Mouse (Mus musculus) forebrain, embryonic 14.5 days (tissue): Measurements from ENCODE around the gene Tln1. TPM values are rescaled to one million over a fixed set of nuclear protein-coding genes. Genes with fewer than 3 reads are reported as not detected.
A peak's percentile ranks its signal among the peaks of the same experiment; 100 is the strongest.

ENCODE experiments used
- ATAC-seq: fragments of 200-750 bp; cut with Nextera tagmentation; 2 replicates; pipeline ENCODE4 v1.8.0; 2017; ENCODE audit warnings: mild to moderate bottlenecking, moderate library complexity
- DNase-seq: peaks from one replicate; pipeline ENCODE4 v3.0.0-alpha.2; 2015; ENCODE audit warnings: low spot score
- H3K27ac ChIP-seq: fragments of 300-500 bp; sonication (generic); 2 replicates; pipeline ENCODE4 v1.5.1; 2014; ENCODE audit warnings: low read depth, mild to moderate bottlenecking, control low read depth, low read length, moderate library complexity
- H3K27me3 ChIP-seq: fragments of 300-500 bp; sonication (generic); replicated peaks from 2 replicates; pipeline ENCODE4 v1.6.1; 2014; ENCODE audit warnings: low read length, control low read depth, mixed read lengths; ENCODE audit not compliant: control insufficient read depth, insufficient read depth
- H3K36me3 ChIP-seq: fragments of 300-500 bp; sonication (generic); 2 replicates; pipeline ENCODE4 v1.6.1; 2014; ENCODE audit warnings: low read length, control low read depth; ENCODE audit not compliant: control insufficient read depth, insufficient read depth
- H3K4me1 ChIP-seq: fragments of 300-500 bp; sonication (generic); 2 replicates; pipeline ENCODE4 v1.6.1; 2014; ENCODE audit warnings: antibody characterized with exemption, low read length, control low read depth; ENCODE audit not compliant: control insufficient read depth, insufficient read depth
- H3K4me2 ChIP-seq: fragments of 300-500 bp; sonication (generic); 2 replicates; pipeline ENCODE4 v1.6.1; 2014; ENCODE audit warnings: mild to moderate bottlenecking, control low read depth, low read length
- H3K4me3 ChIP-seq: fragments of 300-500 bp; sonication (generic); 2 replicates; pipeline ENCODE4 v1.5.1; 2014; ENCODE audit warnings: low read depth, low read length, control low read depth
- H3K9ac ChIP-seq: fragments of 300-500 bp; sonication (generic); 2 replicates; pipeline ENCODE4 v1.6.1; 2014; ENCODE audit warnings: mild to moderate bottlenecking, low read length, control low read depth, moderate library complexity
- H3K9me3 ChIP-seq: fragments of 300-500 bp; sonication (generic); replicated peaks from 2 replicates; pipeline ENCODE4 v1.6.1; 2016; ENCODE audit warnings: low read length, control low read depth, mixed read lengths; ENCODE audit not compliant: control insufficient read depth
- WGBS: fragments of 180-500 bp; shearing (Covaris S2); extraction: QIAGEN DNeasy Blood & Tissue Kit; methylation state at CpG from one replicate; pipeline ENCODE4 v1.1.7; 2014; 5-methylcytosine and 5-hydroxymethylcytosine counted together
- polyA plus RNA-seq: library from polyadenylated mRNA; unstranded; fragments of >200 nt; fragmentation: Nextera tagmentation; extraction: Ambion mirVana; gene quantifications from 2 replicates; pipeline ENCODE4 v1.2.1, GENCODE M21; 2014

The Tln1 gene
- polyA plus RNA-seq, 1 experiment from 2014 or later: 50.4 TPM

DNA sequence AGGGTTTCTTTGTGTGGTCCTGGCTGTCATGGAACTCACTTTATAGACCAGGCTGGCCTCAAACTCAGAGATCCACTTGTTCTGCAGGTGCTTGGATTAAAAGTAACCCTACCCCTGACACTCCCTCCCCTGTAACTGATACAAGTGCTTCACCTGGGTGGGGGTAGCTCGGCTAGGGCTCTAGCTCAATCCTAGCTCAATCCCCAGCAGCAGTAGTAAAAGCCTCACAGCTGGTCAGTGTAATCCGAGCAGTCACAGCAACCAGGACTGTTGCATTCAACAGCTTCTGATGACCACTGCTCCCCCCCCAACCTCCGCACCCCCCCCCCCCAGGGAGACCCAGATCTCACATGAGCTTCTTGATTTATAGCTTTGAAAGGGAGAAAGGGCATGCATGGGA lies 20.4 kb downstream of the Tln1 start:
- no peak for ATAC-seq
- no peak overlapping the region for H3K4me2 ChIP-seq
- no peaks in the 10 kb centered on the region for H3K27me3 ChIP-seq
- H3K9me3 ChIP-seq: no peaks in the 10 kb centered on the region
- no peak overlapping the region for H3K9ac ChIP-seq
- H3K4me1 ChIP-seq: no peaks in the 10 kb centered on the region
- no peak for DNase-seq
- H3K36me3 ChIP-seq: peaks cover 98% of the 10 kb centered on the region
- H3K27ac ChIP-seq: no peak overlapping the region
- no peak overlapping the region for H3K4me3 ChIP-seq
- WGBS: 67% methylated on average over 3 of the region's 3 CpGs

DNA sequence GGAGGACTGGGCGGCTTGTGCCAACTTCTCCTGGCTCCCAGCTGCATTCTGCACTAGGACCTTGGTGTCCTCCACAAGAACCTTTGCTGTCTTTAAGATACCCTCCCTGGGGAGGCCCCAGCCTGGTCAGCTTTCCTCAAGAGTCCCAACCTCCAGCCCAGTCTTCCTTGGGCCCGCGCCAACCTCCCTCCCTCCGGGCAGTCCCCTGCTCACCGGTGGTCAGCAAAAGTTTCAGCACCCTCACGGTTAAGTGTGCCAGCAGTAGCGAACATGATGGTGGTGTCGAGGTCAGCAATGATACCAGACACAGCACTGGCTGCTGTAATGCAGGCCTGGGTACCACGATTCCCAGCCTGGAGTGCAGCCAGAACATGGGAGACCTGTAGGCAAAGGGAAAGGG lies 26.5 kb downstream of the Tln1 start:
- WGBS: 95% methylated on average over 9 of the region's 9 CpGs
- peaks cover 98% of the 10 kb centered on the region for H3K36me3 ChIP-seq

DNA sequence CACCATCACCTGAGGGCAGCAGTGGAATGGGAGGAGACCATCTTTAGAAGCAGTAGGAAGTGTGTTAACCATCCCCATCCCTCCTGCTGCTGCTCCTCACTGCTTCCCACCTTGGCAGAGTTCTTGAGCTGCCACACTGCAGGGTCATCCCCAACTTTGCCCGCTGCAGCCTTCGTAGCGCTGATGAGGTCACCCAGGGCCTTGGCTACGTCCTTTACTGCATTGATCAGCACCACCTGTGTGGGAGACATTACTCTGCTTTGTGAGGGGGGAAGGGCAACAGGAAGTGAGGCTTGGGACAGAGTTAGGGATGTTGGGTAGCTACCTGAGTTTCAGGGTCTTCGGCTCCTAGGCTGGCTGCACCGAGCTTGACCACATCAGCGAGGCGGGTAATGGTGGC lies 26.9 kb downstream of the Tln1 start:
- Histone ChIP-seq H3K27me3 (no peaks in the 10 kb centered on the region), H3K36me3 (peaks cover 97% of the 10 kb centered on the region), H3K27ac (no peak overlapping the region), H3K9ac (no peak overlapping the region), H3K4me3 (no peak overlapping the region), H3K4me1 (no peaks in the 10 kb centered on the region), H3K4me2 (no peak overlapping the region), H3K9me3 (no peaks in the 10 kb centered on the region)
- DNase-seq (no peak), ATAC-seq (no peak)
- 98% methylated on average over 8 of the region's 8 CpGs for WGBS

More for the DNA sequence above, 26.5 kb downstream of the Tln1 start:
- no peak overlapping the region for H3K9ac ChIP-seq
- no peaks in the 10 kb centered on the region for H3K9me3 ChIP-seq
- ATAC-seq (no peak), DNase-seq (no peak)
- H3K4me1 ChIP-seq: no peaks in the 10 kb centered on the region
- no peak overlapping the region for H3K27ac ChIP-seq
- no peaks in the 10 kb centered on the region for H3K27me3 ChIP-seq
- H3K4me2 ChIP-seq: no peak overlapping the region
- no peak overlapping the region for H3K4me3 ChIP-seq

DNA sequence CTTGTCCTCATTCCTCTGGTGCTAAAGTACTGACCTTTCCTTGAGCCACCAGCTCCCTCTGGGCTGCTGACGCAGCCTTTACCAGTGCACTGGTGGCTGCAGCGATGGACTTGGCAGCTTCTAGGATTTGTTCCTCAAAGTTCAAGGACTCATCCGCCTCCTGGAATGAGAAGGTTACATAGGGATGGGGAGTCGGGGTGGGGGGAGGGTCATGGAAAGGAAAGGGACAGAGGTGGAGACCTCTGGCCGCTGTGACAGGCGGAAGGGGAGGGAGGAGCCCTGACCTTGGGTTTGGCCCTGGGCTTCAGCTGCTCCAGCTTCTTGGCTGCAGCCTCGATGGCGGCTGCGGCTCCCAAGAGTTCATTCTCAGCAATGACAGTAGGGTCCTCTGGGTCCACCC lies 29.2 kb downstream of the Tln1 start:
- ATAC-seq (no peak), DNase-seq (no peak)
- Histone ChIP-seq H3K9ac (no peak overlapping the region), H3K36me3 (peaks cover 73% of the 10 kb centered on the region), H3K4me2 (no peak overlapping the region), H3K4me1 (no peaks in the 10 kb centered on the region), H3K27me3 (no peaks in the 10 kb centered on the region), H3K4me3 (no peak overlapping the region), H3K9me3 (no peaks in the 10 kb centered on the region), H3K27ac (no peak overlapping the region)
- WGBS: 88% methylated on average over 9 of the region's 9 CpGs

DNA sequence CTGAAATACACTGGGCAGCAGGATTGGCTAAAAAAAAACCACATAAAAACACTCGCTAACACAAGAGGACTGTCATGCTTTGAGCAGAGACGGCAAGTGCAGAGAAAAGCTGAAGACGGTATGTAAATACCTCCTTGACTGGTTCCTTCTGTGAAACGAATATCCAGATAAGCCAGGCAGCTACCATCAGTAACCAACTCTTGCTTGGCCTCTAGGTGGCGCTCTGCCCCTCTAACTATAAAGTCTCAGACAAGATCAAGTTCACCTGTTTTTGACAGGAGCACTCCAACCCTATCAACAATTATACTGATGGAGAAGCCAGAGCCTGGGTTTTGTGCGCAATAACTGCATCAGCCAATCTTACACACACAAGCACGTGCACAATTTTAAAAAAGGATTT lies 31.9 kb downstream of the Tln1 start:
- 24% methylated on average over 7 of the region's 7 CpGs for WGBS
- Histone ChIP-seq H3K4me2 (no peak overlapping the region), H3K27ac (no peak overlapping the region), H3K36me3 (peaks cover 46% of the 10 kb centered on the region), H3K4me3 (no peak overlapping the region), H3K9ac (no peak overlapping the region), H3K9me3 (no peaks in the 10 kb centered on the region), H3K27me3 (peaks cover 3% of the 10 kb centered on the region; the same call in 1 of the 2 replicates), H3K4me1 (no peaks in the 10 kb centered on the region)
- ATAC-seq (no peak), DNase-seq (peak; percentile 73)

DNA sequence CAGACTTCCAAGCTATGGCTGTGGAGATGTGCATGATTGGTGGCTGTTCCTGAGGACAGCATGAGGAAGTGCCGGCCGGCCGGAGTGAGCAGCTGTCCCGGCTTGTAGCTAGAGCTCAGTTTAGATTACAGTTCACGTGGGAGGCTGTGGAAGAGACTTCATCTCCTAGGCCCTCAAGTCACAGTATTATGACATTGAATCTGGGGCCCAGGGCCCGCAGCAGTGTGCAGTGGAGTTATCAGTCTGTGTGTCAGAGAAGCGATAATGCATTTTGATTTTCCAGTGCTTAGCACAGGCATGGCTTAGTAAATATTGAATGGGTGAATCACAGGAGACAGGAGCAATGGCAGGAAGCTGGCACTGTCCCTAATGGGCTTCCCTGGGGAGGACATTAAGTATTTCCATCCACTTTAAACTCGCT lies 32.4 kb downstream of the Tln1 start:
- DNase-seq (no peak), ATAC-seq (no peak)
- Histone ChIP-seq H3K36me3 (peaks cover 41% of the 10 kb centered on the region), H3K4me3 (no peak overlapping the region), H3K27me3 (peaks cover 8% of the 10 kb centered on the region), H3K27ac (no peak overlapping the region), H3K4me1 (no peaks in the 10 kb centered on the region), H3K9me3 (no peaks in the 10 kb centered on the region), H3K9ac (no peak overlapping the region), H3K4me2 (no peak overlapping the region)
- 78% methylated on average over 8 of the region's 8 CpGs for WGBS

DNA sequence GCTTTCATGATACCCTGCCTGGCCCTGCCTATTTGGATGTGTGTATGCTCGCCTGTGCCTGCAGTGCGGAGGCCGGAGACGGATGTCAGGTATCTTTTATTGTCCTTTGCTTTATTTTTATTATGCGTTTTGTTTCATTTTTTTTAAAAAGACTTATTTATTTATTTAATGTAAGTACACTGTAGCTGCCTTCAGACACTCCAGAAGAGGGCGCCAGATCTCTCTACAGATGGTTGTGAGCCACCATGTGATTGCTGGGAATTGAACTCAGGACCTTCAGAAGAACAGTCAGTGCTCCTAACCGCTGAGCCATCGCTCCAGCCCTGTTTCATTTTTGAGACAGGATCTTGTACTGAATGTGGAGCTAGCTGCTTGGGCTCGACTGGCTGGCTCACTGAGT lies 34.0 kb downstream of the Tln1 start:
- no peak overlapping the region for H3K4me3 ChIP-seq
- 77% methylated on average over 9 of the region's 9 CpGs for WGBS
- no peak for ATAC-seq

DNA sequence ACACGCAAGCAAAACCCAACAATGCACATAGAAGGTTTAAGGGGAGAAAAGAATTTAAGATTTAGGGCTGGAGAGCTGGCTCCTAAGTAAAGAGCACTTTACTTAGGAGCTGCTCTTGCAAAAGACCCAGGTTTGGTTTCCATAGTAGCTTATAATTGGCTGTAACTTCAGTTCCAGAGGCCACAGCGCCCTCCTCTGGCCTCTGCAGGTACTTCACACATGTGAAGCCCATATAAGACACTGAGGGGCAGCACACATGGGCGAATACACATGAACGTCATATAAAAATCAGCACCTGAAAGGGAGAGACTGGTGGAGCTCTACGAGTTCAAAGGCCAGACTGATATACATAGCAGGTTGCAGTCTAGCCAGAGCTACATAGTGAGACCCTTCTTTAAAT lies 34.6 kb downstream of the Tln1 start:
- Histone ChIP-seq H3K9me3 (no peaks in the 10 kb centered on the region), H3K36me3 (peaks cover 21% of the 10 kb centered on the region), H3K27ac (no peak overlapping the region), H3K27me3 (peaks cover 25% of the 10 kb centered on the region), H3K9ac (no peak overlapping the region), H3K4me3 (no peak overlapping the region), H3K4me1 (peaks cover 6% of the 10 kb centered on the region; the same call in 1 of the 2 replicates), H3K4me2 (no peak overlapping the region)
- 63% methylated on average over 5 of the region's 5 CpGs for WGBS
- ATAC-seq: no peak
- DNase-seq: no peak

More for the DNA sequence above, 34.0 kb downstream of the Tln1 start:
- H3K36me3 ChIP-seq: peaks cover 27% of the 10 kb centered on the region
- H3K27me3 ChIP-seq: peaks cover 19% of the 10 kb centered on the region
- no peak overlapping the region for H3K27ac ChIP-seq
- H3K9me3 ChIP-seq: no peaks in the 10 kb centered on the region
- no peak overlapping the region for H3K4me2 ChIP-seq
- H3K4me1 ChIP-seq: peaks cover 6% of the 10 kb centered on the region; the same call in 1 of the 2 replicates
- no peak overlapping the region for H3K9ac ChIP-seq
- DNase-seq: no peak

DNA sequence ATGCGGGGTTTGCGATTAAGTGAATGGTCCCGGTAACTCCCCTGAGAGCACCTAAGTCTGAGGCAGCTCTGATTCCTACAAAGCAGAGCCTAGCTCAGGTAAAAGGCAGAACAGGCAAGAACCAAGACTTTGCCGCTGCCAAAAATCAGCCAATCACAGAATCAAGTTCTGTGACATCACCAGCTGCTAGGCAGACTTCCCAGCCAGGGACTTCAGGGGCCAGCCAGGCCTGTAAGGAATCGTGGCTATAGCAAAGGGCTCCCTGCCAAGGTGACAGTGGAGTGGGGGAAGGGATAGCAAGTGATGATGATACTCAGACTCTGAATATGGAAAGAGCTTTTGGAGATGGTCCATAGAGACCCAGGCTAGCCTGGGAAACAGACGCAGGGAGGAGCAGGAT lies 42.5 kb downstream of the Tln1 start:
- no peak overlapping the region for H3K27ac ChIP-seq
- H3K27me3 ChIP-seq: peaks cover 31% of the 10 kb centered on the region
- no peak overlapping the region for H3K4me3 ChIP-seq
- H3K4me2 ChIP-seq: peak overlapping the region; percentile 26; the same call in 1 of the 2 replicates
- no peak overlapping the region for H3K9ac ChIP-seq
- peaks cover 8% of the 10 kb centered on the region; the same call in 1 of the 2 replicates for H3K4me1 ChIP-seq
- no peaks in the 10 kb centered on the region for H3K9me3 ChIP-seq
- DNase-seq (peak; percentile 91), ATAC-seq (peak; percentile 71)
- H3K36me3 ChIP-seq: no peaks in the 10 kb centered on the region
- WGBS: 17% methylated on average over 6 of the region's 6 CpGs
